Comparison of ENCODE assay signal across 23 mouse cellular contexts in genomic region chr4:141953291-141953690, GRCm38 (mm10).
A peak's percentile ranks its signal among the peaks of the same experiment; 100 is the strongest.
DNase-seq lines count a peak whose midpoint lies in the region; ATAC-seq and TF ChIP-seq lines count a peak whose summit lies in the region.
"Had no signal": no experiment of that assay in that cellular context is flagged by ENCODE, and none has a peak within 500 bp of the region (broad histone marks: within the 10 kb centered on the region; RNA-seq: fewer than 3 reads in every experiment).

No protein-coding gene starts in this region.

- no peaks in the 10 kb centered on the region for H3K36me3 ChIP-seq in heart, embryonic 12.5 days
- H3K36me3 ChIP-seq in thymus, adult 2 months (ENCODE audit: control insufficient read depth, insufficient read depth, low read length) = no peaks in the 10 kb centered on the region
- H3K36me3 ChIP-seq: limb, embryonic 12.5 days had no signal

- WGBS in heart, embryonic 12.5 days = 31% methylated on average over 9 of the region's 9 CpGs
- 85% methylated on average over 9 of the region's 9 CpGs for WGBS in thymus, adult 2 months

- no peak for TF ChIP-seq CTCF in layer of hippocampus, adult 2 months (conservative IDR thresholded peaks at IDR 0.05)
- TF ChIP-seq CTCF in thymus, adult 2 months (IDR thresholded peaks at IDR 0.05; ENCODE audit: borderline replicate concordance, control insufficient read depth, extremely low read depth, insufficient read depth, low read length, poor library complexity) = no peak

- H3K27me3 ChIP-seq in heart, embryonic 12.5 days (replicated peaks) = no peaks in the 10 kb centered on the region
- no peaks in the 10 kb centered on the region for H3K27me3 ChIP-seq in thymus, adult 2 months (ENCODE audit: control insufficient read depth, insufficient read depth, low read length)

- peaks cover 35% of the 10 kb centered on the region for H3K4me1 ChIP-seq in heart, embryonic 12.5 days (replicated peaks)
- no peaks in the 10 kb centered on the region for H3K4me1 ChIP-seq in thymus, adult 2 months (replicated peaks; ENCODE audit: control insufficient read depth, insufficient read depth, low read length)

- no peaks in the 10 kb centered on the region for H3K9me3 ChIP-seq in heart, embryonic 12.5 days (replicated peaks)
- H3K9me3 ChIP-seq: limb, embryonic 12.5 days had no signal

- DNase-seq in heart, postnatal 4 days = no peak
- peak in 1 of 2 experiments; percentile 6 for DNase-seq in layer of hippocampus, adult 2 months (ENCODE audit: low spot score in 2 of 2)
- DNase-seq in layer of hippocampus, postnatal 14 days (ENCODE audit: low spot score in 2 of 2) = no peak
- no peak for DNase-seq in thymus, adult 2 months
- no peak for DNase-seq in thymus, postnatal 10 days (ENCODE audit: low spot score in 2 of 2)
- DNase-seq in right cerebral cortex, postnatal 14 days = no peak
- DNase-seq: adrenal gland, postnatal 14 days; cerebellum, adult 2 months; cerebellum, postnatal 14 days; gastrocnemius, adult 2 months; gastrocnemius, postnatal 36 days; heart, adult 2 months; kidney, adult 9 months; lung, postnatal 4 days; midbrain, embryonic 14.5 days; thymus, postnatal 36 days had no signal

- no peak overlapping the region for H3K4me2 ChIP-seq in heart, embryonic 12.5 days
- H3K4me2 ChIP-seq: hindbrain, embryonic 14.5 days; limb, embryonic 12.5 days; liver, embryonic 11.5 days had no signal

- no peak for ATAC-seq in heart, embryonic 12.5 days (ENCODE audit: insufficient number of reproducible peaks, low FRiP score)
- ATAC-seq: forebrain, embryonic 16.5 days; intestine, postnatal 0 days had no signal

- TF ChIP-seq POLR2A in thymus, adult 2 months (IDR thresholded peaks at IDR 0.05; ENCODE audit: control insufficient read depth, extremely low read depth, insufficient read depth, low read length, poor library complexity) = no peak

- H3K27ac ChIP-seq in heart, embryonic 12.5 days (ENCODE audit: poor library complexity, severe bottlenecking) = peak overlapping the region; percentile 79; the same call in 1 of the 2 replicates
- H3K27ac ChIP-seq in layer of hippocampus, adult 2 months = peak overlapping the region; percentile 78; the same call in 1 of the 2 replicates
- H3K27ac ChIP-seq in thymus, adult 2 months (ENCODE audit: control insufficient read depth, insufficient read depth, low read length) = peak overlapping the region; percentile 17; the same call in 1 of the 2 replicates
- H3K27ac ChIP-seq: gastrocnemius, adult 2 months; heart, adult 2 months; hindbrain, embryonic 14.5 days had no signal

- no peak overlapping the region for H3K9ac ChIP-seq in heart, embryonic 12.5 days
- H3K9ac ChIP-seq: hindbrain, embryonic 14.5 days; limb, embryonic 12.5 days had no signal

- H3K4me3 ChIP-seq in heart, embryonic 12.5 days = no peak overlapping the region
- no peak overlapping the region for H3K4me3 ChIP-seq in layer of hippocampus, adult 2 months
- H3K4me3 ChIP-seq in thymus, adult 2 months (ENCODE audit: control insufficient read depth, insufficient read depth, low read length) = no peak overlapping the region
- H3K4me3 ChIP-seq: erythroblast, embryonic 14.5 days; gastrocnemius, adult 2 months; heart, adult 2 months; limb, embryonic 12.5 days had no signal

Comparison
In these comparisons a context has a peak if more than half of its experiments do, and no peak if none do; other contexts are left out.
1. H3K27ac ChIP-seq: peak in every context shown above with its lines; median percentile 79 in heart, embryonic 12.5 days; 78 in layer of hippocampus, adult 2 months; 17 in thymus, adult 2 months.